Mouse (Mus musculus) heart, embryonic 16.5 days (tissue): Measurements from ENCODE around the gene Cxcr5. TPM values are rescaled to one million over a fixed set of nuclear protein-coding genes. Genes with fewer than 3 reads are reported as not detected.

ENCODE experiments used
- ATAC-seq: fragments of 200-750 bp; cut with Nextera tagmentation; replicated peaks from 2 replicates; pipeline ENCODE4 v1.8.0; 2017; ENCODE audit warnings: moderate number of reproducible peaks; ENCODE audit not compliant: insufficient read depth, low FRiP score; ENCODE audit errors: extremely low read depth
- H3K27ac ChIP-seq: fragments of 300-500 bp; sonication (generic); 2 replicates; pipeline ENCODE4 v1.5.1; 2014; ENCODE audit warnings: mild to moderate bottlenecking, low read length, control low read depth, moderate library complexity
- H3K27me3 ChIP-seq: fragments of 300-500 bp; sonication (generic); 2 replicates; pipeline ENCODE4 v1.6.1; 2014; ENCODE audit warnings: low read length, mixed read lengths; ENCODE audit not compliant: control insufficient read depth, insufficient read depth
- H3K36me3 ChIP-seq: fragments of 300-500 bp; sonication (generic); 2 replicates; pipeline ENCODE4 v1.6.1; 2014; ENCODE audit not compliant: control insufficient read depth, insufficient read depth
- H3K4me1 ChIP-seq: fragments of 300-500 bp; sonication (generic); 2 replicates; pipeline ENCODE4 v1.6.1; 2014; ENCODE audit warnings: low read length, mixed read lengths; ENCODE audit not compliant: control insufficient read depth, insufficient read depth
- H3K4me2 ChIP-seq: fragments of 300-500 bp; sonication (generic); 2 replicates; pipeline ENCODE4 v1.6.1; 2014; ENCODE audit warnings: low read depth, mild to moderate bottlenecking, control low read depth, low read length
- H3K4me3 ChIP-seq: fragments of 300-500 bp; sonication (generic); 2 replicates; pipeline ENCODE4 v1.5.1; 2014; ENCODE audit warnings: mild to moderate bottlenecking, control low read depth, low read length
- H3K9ac ChIP-seq: fragments of 300-500 bp; sonication (generic); 2 replicates; pipeline ENCODE4 v1.6.1; 2014; ENCODE audit warnings: low read length, control low read depth
- H3K9me3 ChIP-seq: fragments of 300-500 bp; sonication (generic); replicated peaks from 2 replicates; pipeline ENCODE4 v1.6.1; 2016; ENCODE audit warnings: low read length; ENCODE audit not compliant: control insufficient read depth
- WGBS: fragments of 180-500 bp; shearing (Covaris S2); extraction: QIAGEN DNeasy Blood & Tissue Kit; methylation state at CpG from one replicate; pipeline ENCODE4 v1.1.7; 2014; 5-methylcytosine and 5-hydroxymethylcytosine counted together
- polyA plus RNA-seq: library from polyadenylated mRNA; unstranded; fragments of >200 nt; fragmentation: Nextera tagmentation; extraction: Ambion mirVana; gene quantifications from 2 replicates; pipeline ENCODE4 v1.2.1, GENCODE M21; 2015

Gene Cxcr5
- polyA plus RNA-seq, 1 experiment from 2014 or later, result 0.35 TPM

DNA sequence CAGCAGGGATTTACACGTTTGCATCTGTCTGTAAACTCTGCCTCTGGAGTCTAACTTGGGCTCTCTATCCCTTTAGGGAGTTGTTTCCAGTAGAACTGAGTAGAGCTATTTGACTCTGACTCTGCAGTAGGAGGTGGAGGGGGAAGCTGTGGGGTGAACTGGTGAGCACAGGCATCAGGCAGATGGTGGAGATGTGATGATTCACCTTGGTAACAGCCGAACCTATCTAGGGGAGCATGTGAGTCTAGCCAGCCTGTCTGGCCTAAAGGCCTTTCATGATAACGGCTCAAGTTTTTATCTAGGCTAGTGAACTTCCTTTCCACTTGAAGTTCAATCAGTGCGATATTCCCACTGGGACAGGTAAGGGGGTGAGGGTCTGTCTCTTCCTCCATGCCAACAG, 44.3 kb downstream of the Cxcr5 start:
- H3K9me3 ChIP-seq, result no peaks in the 10 kb centered on the region
- H3K36me3 ChIP-seq, result no peaks in the 10 kb centered on the region
- no peak overlapping the region for H3K9ac ChIP-seq
- no peak overlapping the region for H3K27ac ChIP-seq
- H3K4me1 ChIP-seq, result peaks cover 11% of the 10 kb centered on the region
- H3K4me3 ChIP-seq, result no peak overlapping the region
- H3K27me3 ChIP-seq, result no peaks in the 10 kb centered on the region
- 44% methylated on average over 4 of the region's 4 CpGs for WGBS
- no peak overlapping the region for H3K4me2 ChIP-seq
- ATAC-seq, result no peak

- H3K4me3 ChIP-seq, result no peak overlapping the region
- H3K27me3 ChIP-seq, result no peaks in the 10 kb centered on the region
- peaks cover 25% of the 10 kb centered on the region for H3K4me1 ChIP-seq
- WGBS, result 71% methylated on average over 5 of the region's 5 CpGs
- ATAC-seq, result no peak
- H3K9ac ChIP-seq, result no peak overlapping the region
- 0 out of 2 replicates have a peak overlapping the region, but pooled peaks have one; percentile 46 for H3K4me2 ChIP-seq
- H3K27ac ChIP-seq, result peak overlapping the region; percentile 77
- H3K9me3 ChIP-seq, result no peaks in the 10 kb centered on the region
- H3K36me3 ChIP-seq, result no peaks in the 10 kb centered on the region
These were observed 45.8 kb downstream of the Cxcr5 start for GRCm38 (mm10) chr9:44515891-44516290.

- peak overlapping the region; percentile 46 for H3K4me2 ChIP-seq
- 41% methylated on average over 12 of the region's 12 CpGs for WGBS
- no peaks in the 10 kb centered on the region for H3K36me3 ChIP-seq
- peak; percentile 39; the same call in 1 of the 2 replicates for ATAC-seq
- H3K9me3 ChIP-seq, result no peaks in the 10 kb centered on the region
- peak overlapping the region; percentile 77 for H3K27ac ChIP-seq
- H3K4me3 ChIP-seq, result no peak overlapping the region
- peaks cover 31% of the 10 kb centered on the region for H3K4me1 ChIP-seq
- no peak overlapping the region for H3K9ac ChIP-seq
- no peaks in the 10 kb centered on the region for H3K27me3 ChIP-seq
These were observed 46.4 kb downstream of the Cxcr5 start for GRCm38 (mm10) chr9:44515131-44515751.

DNA sequence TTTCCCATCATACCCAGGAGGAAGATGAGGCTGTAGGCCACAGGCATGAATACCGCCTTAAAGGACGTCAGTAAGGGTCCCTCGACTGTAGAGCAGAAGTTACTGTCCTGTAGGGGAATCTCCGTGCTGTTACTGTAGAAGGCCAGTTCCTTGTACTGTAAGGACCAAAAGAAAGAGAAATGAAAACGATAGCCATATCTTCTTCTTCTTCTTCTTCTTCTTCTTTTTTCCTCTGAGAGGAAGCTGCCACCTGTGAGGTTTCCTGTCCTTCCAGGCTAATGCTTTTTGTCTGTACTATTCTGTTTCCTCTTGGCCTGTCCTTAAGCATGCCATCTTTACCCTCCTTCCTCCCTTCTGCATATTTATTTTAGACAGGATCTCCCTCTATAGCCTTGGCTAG, 47.5 kb downstream of the Cxcr5 start:
- 84% methylated on average over 5 of the region's 5 CpGs for whole genome bisulfite sequencing
- no peak overlapping the region for H3K4me3 ChIP-seq
- no peaks in the 10 kb centered on the region for H3K36me3 ChIP-seq
- ATAC-seq, result no peak
- no peaks in the 10 kb centered on the region for H3K27me3 ChIP-seq
- H3K9me3 ChIP-seq, result no peaks in the 10 kb centered on the region
- no peak overlapping the region for H3K27ac ChIP-seq
- no peak overlapping the region for H3K4me2 ChIP-seq
- H3K9ac ChIP-seq, result no peak overlapping the region
- peaks cover 42% of the 10 kb centered on the region for H3K4me1 ChIP-seq

GRCm38 (mm10) chr9:44513610-44514009, 48.1 kb downstream of the Cxcr5 start:
- Histone ChIP-seq H3K36me3 (peaks cover under 1% of the 10 kb centered on the region), H3K9me3 (no peaks in the 10 kb centered on the region), H3K4me2 (no peak overlapping the region), H3K9ac (no peak overlapping the region), H3K4me3 (no peak overlapping the region), H3K27me3 (no peaks in the 10 kb centered on the region), H3K4me1 (peaks cover 47% of the 10 kb centered on the region), H3K27ac (no peak overlapping the region)
- ATAC-seq, result no peak
- WGBS, result 71% methylated on average over 20 of the region's 20 CpGs

- no peak overlapping the region for H3K4me2 ChIP-seq
- WGBS, result 76% methylated on average over 11 of the region's 11 CpGs
- no peak overlapping the region for H3K9ac ChIP-seq
- H3K4me3 ChIP-seq, result no peak overlapping the region
- H3K4me1 ChIP-seq, result peaks cover 45% of the 10 kb centered on the region
- H3K27me3 ChIP-seq, result no peaks in the 10 kb centered on the region
- no peak overlapping the region for H3K27ac ChIP-seq
- peaks cover 5% of the 10 kb centered on the region for H3K36me3 ChIP-seq
- H3K9me3 ChIP-seq, result no peaks in the 10 kb centered on the region
- ATAC-seq, result no peak
These were observed 48.6 kb downstream of the Cxcr5 start for GRCm38 (mm10) chr9:44513121-44513520.

DNA sequence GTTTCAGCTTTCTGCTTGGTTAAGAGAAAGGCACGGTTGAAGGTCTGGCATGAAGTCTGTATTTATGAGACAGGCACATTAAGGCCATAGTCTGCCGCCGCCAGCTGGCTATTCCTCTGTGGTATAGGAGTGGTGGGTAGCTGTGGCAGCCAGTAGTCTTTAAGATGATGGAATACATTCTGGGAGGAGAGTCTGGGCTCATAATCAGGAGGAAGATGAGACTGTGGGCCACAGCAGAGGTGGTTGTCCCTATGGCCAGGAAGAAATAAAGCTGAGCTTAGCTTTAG, 49.0 kb downstream of the Cxcr5 start:
- H3K9me3 ChIP-seq, result no peaks in the 10 kb centered on the region
- WGBS, result 86% methylated on average over 3 of the region's 3 CpGs
- peak overlapping the region; percentile 63 for H3K27ac ChIP-seq
- no peaks in the 10 kb centered on the region for H3K27me3 ChIP-seq
- no peak overlapping the region for H3K4me2 ChIP-seq
- peaks cover 5% of the 10 kb centered on the region for H3K36me3 ChIP-seq
- no peak overlapping the region for H3K9ac ChIP-seq
- H3K4me1 ChIP-seq, result peaks cover 42% of the 10 kb centered on the region
- no peak for ATAC-seq
- no peak overlapping the region for H3K4me3 ChIP-seq

- Histone ChIP-seq H3K9me3 (no peaks in the 10 kb centered on the region), H3K36me3 (peaks cover 5% of the 10 kb centered on the region), H3K4me2 (no peak overlapping the region), H3K27me3 (no peaks in the 10 kb centered on the region), H3K4me3 (no peak overlapping the region), H3K4me1 (peaks cover 42% of the 10 kb centered on the region), H3K27ac (peak overlapping the region; percentile 63), H3K9ac (no peak overlapping the region)
- WGBS, result 56% methylated on average over 9 of the region's 9 CpGs
- no peak for ATAC-seq
These were observed 49.6 kb downstream of the Cxcr5 start for GRCm38 (mm10) chr9:44511935-44512716.

GRCm38 (mm10) chr9:44510872-44511601, 50.6 kb downstream of the Cxcr5 start:
- H3K4me3 ChIP-seq, result no peak overlapping the region
- peak; percentile 56 for ATAC-seq
- H3K9me3 ChIP-seq, result no peaks in the 10 kb centered on the region
- peak overlapping the region; percentile 75 for H3K4me2 ChIP-seq
- peak overlapping the region; percentile 87 for H3K27ac ChIP-seq
- H3K27me3 ChIP-seq, result no peaks in the 10 kb centered on the region
- 58% methylated on average over 5 of the region's 5 CpGs for WGBS
- H3K9ac ChIP-seq, result peak overlapping the region; percentile 46
- peaks cover 42% of the 10 kb centered on the region for H3K4me1 ChIP-seq
- peaks cover 13% of the 10 kb centered on the region for H3K36me3 ChIP-seq
